Comparison of ENCODE assay signal across 7 mouse cellular contexts in genomic region chr16:38453203-38453553, GRCm38 (mm10). TPM values are rescaled to one million over a fixed set of nuclear protein-coding genes. Genes with fewer than 3 reads are reported as not detected.
DNase-seq lines count a peak whose midpoint lies in the region; ATAC-seq and TF ChIP-seq lines count a peak whose summit lies in the region.

No protein-coding gene starts in this region.

- DNase-seq in lung, embryonic 14.5 days = no peak
- DNase-seq in lung, postnatal 10 days = no peak
- DNase-seq in limb, embryonic 11.5 days (ENCODE audit: low spot score) = no peak
- no peak for DNase-seq in embryo, embryonic 11 days
- DNase-seq in urinary bladder, postnatal 14 days (ENCODE audit: low spot score) = no peak

- H3K9me3 ChIP-seq in lung, embryonic 14.5 days (ENCODE audit: low read depth, low read length) = no peaks in the 10 kb centered on the region
- no peaks in the 10 kb centered on the region for H3K9me3 ChIP-seq in limb, embryonic 11.5 days (ENCODE audit: control insufficient read depth, low read length)

- no peak; the same call in 1 of the 2 replicates for TF ChIP-seq POLR2A in embryonic fibroblast, embryonic 13.5 days (IDR thresholded peaks at IDR 0.05; ENCODE audit: low read depth, low read length)
- no peak for TF ChIP-seq POLR2A in olfactory bulb, adult 2 months (IDR thresholded peaks at IDR 0.05; ENCODE audit: insufficient read depth, low read depth, low read length)

- H3K9ac ChIP-seq in lung, embryonic 14.5 days = peak overlapping the region; percentile 88
- H3K9ac ChIP-seq in limb, embryonic 11.5 days (ENCODE audit: low read length) = peak overlapping the region; percentile 86

- H3K27me3 ChIP-seq in lung, embryonic 14.5 days (ENCODE audit: insufficient read depth, low read length) = no peaks in the 10 kb centered on the region
- no peaks in the 10 kb centered on the region for H3K27me3 ChIP-seq in limb, embryonic 11.5 days (ENCODE audit: control insufficient read depth, insufficient read depth, low read length)

- H3K4me3 ChIP-seq in lung, embryonic 14.5 days (ENCODE audit: low read depth, low read length) = peak overlapping the region; percentile 56
- peak overlapping the region; percentile 63 for H3K4me3 ChIP-seq in embryonic fibroblast, embryonic 13.5 days (ENCODE audit: insufficient read depth, low read length)
- peak overlapping the region; percentile 77 for H3K4me3 ChIP-seq in limb, embryonic 11.5 days (ENCODE audit: low read depth, low read length)
- peak overlapping the region; percentile 91 for H3K4me3 ChIP-seq in olfactory bulb, adult 2 months (ENCODE audit: insufficient read depth, low read depth, low read length)

- 27% methylated on average over 3 of the region's 3 CpGs for WGBS in lung, embryonic 14.5 days
- WGBS in limb, embryonic 11.5 days = 36% methylated on average over 3 of the region's 3 CpGs
- WGBS in olfactory bulb, adult 2 months = 12% methylated on average over 3 of the region's 3 CpGs

- peaks cover 22% of the 10 kb centered on the region for H3K36me3 ChIP-seq in lung, embryonic 14.5 days (ENCODE audit: insufficient read depth)
- H3K36me3 ChIP-seq in limb, embryonic 11.5 days (ENCODE audit: control insufficient read depth, insufficient read depth, low read length) = peaks cover 3% of the 10 kb centered on the region; the same call in 1 of the 2 replicates

- H3K4me1 ChIP-seq in lung, embryonic 14.5 days (ENCODE audit: insufficient read depth) = no peaks in the 10 kb centered on the region
- H3K4me1 ChIP-seq in embryonic fibroblast, embryonic 13.5 days (ENCODE audit: control insufficient read depth, insufficient read depth, low read length) = no peaks in the 10 kb centered on the region
- peaks cover 3% of the 10 kb centered on the region; the same call in 1 of the 2 replicates for H3K4me1 ChIP-seq in limb, embryonic 11.5 days (ENCODE audit: control insufficient read depth, insufficient read depth, low read length)
- H3K4me1 ChIP-seq in olfactory bulb, adult 2 months (ENCODE audit: control insufficient read depth, insufficient read depth, low read length) = peaks cover 12% of the 10 kb centered on the region; the same call in 1 of the 2 replicates

- TF ChIP-seq CTCF in lung, embryonic 14.5 days (IDR thresholded peaks at IDR 0.05; ENCODE audit: low read depth) = no peak
- no peak for TF ChIP-seq CTCF in embryonic fibroblast, embryonic 13.5 days (IDR thresholded peaks at IDR 0.05; ENCODE audit: borderline replicate concordance, insufficient read depth, low read length)
- no peak for TF ChIP-seq CTCF in olfactory bulb, adult 2 months (IDR thresholded peaks at IDR 0.05; ENCODE audit: insufficient read depth, low read depth, low read length)

- H3K27ac ChIP-seq in lung, embryonic 14.5 days (ENCODE audit: low read depth) = peak overlapping the region; percentile 89
- H3K27ac ChIP-seq in embryonic fibroblast, embryonic 13.5 days (ENCODE audit: insufficient read depth, low read length) = peak overlapping the region; percentile 82
- H3K27ac ChIP-seq in limb, embryonic 11.5 days (replicated peaks; ENCODE audit: low read depth, low read length) = peak overlapping the region; percentile 75; the same call in 1 of the 2 replicates
- peak overlapping the region; percentile 92 for H3K27ac ChIP-seq in olfactory bulb, adult 2 months (ENCODE audit: insufficient read depth, low read depth, low read length)

- peak overlapping the region; percentile 76 for H3K4me2 ChIP-seq in lung, embryonic 14.5 days
- H3K4me2 ChIP-seq in limb, embryonic 11.5 days (ENCODE audit: low read depth, severe bottlenecking) = peak overlapping the region; percentile 66

- ATAC-seq in lung, embryonic 14.5 days (ENCODE audit: insufficient read depth) = no peak
- ATAC-seq in limb, embryonic 11.5 days (ENCODE audit: insufficient number of reproducible peaks, low FRiP score, low TSS enrichment, low read depth) = no peak

RNA-seq across cellular contexts. Expression of gene Adprh, which starts 0.7 kb away (rescaled TPM):
- polyA plus RNA-seq in lung, embryonic 14.5 days (2014; fragmentation: Nextera tagmentation; extraction: Ambion mirVana) = 82.9 and 91.4 TPM in 2 replicates
- 53.9 and 66.6 TPM in 2 replicates for polyA plus RNA-seq in embryonic fibroblast, embryonic 13.5 days (2011; ENCODE audit: insufficient read length, low read depth, missing spikeins)
- polyA plus RNA-seq in limb, embryonic 11.5 days (2014; fragmentation: Nextera tagmentation; extraction: Ambion mirVana) = 135 and 141 TPM in 2 replicates
- not detected in 2 replicates for polyA plus RNA-seq in olfactory bulb, adult 2 months (2012; ENCODE audit: insufficient read depth, insufficient read length, low replicate concordance, missing spikeins)

RNA-seq across cellular contexts. Expression of gene Cd80, which starts 2.2 kb away (rescaled TPM):
- 0.30 and 0.39 TPM in 2 replicates for polyA plus RNA-seq in lung, embryonic 14.5 days (2014; fragmentation: Nextera tagmentation; extraction: Ambion mirVana)
- polyA plus RNA-seq in embryonic fibroblast, embryonic 13.5 days (2011; ENCODE audit: insufficient read length, low read depth, missing spikeins) = 22.9 and 62.4 TPM in 2 replicates
- 0.21 and 0.34 TPM in 2 replicates for polyA plus RNA-seq in limb, embryonic 11.5 days (2014; fragmentation: Nextera tagmentation; extraction: Ambion mirVana)
- not detected in 2 replicates for polyA plus RNA-seq in olfactory bulb, adult 2 months (2012; ENCODE audit: insufficient read depth, insufficient read length, low replicate concordance, missing spikeins)

RNA-seq across cellular contexts. Expression of gene Pla1a, which starts 20.2 kb away (rescaled TPM):
- 0.14 TPM in 1 of 2 replicates, not detected in the other for polyA plus RNA-seq in lung, embryonic 14.5 days (2014; fragmentation: Nextera tagmentation; extraction: Ambion mirVana)
- 1.2 and 2.2 TPM in 2 replicates for polyA plus RNA-seq in embryonic fibroblast, embryonic 13.5 days (2011; ENCODE audit: insufficient read length, low read depth, missing spikeins)
- polyA plus RNA-seq in limb, embryonic 11.5 days (2014; fragmentation: Nextera tagmentation; extraction: Ambion mirVana) = 0.07 TPM in 1 of 2 replicates, not detected in the other
- polyA plus RNA-seq in olfactory bulb, adult 2 months (2012; ENCODE audit: insufficient read depth, insufficient read length, low replicate concordance, missing spikeins) = not detected in 2 replicates
